Mouse (Mus musculus) neural tube, embryonic 11.5 days (tissue): ENCODE results near the gene Dglucy. TPM values are rescaled to one million over a fixed set of nuclear protein-coding genes. Genes with fewer than 3 reads are reported as not detected.

Source experiments
- ATAC-seq: fragments of 200-750 bp; cut with Nextera tagmentation; 2 replicates; pipeline ENCODE4 v1.8.0; 2017; ENCODE audit warnings: moderate number of reproducible peaks, mild to moderate bottlenecking, moderate TSS enrichment, moderate library complexity; ENCODE audit not compliant: insufficient read depth, low FRiP score, low TSS enrichment
- DNase-seq: peaks from one replicate; pipeline ENCODE4 v3.0.0-alpha.2; 2015; ENCODE audit warnings: low spot score
- H3K27ac ChIP-seq: fragments of 300-500 bp; sonication (generic); 2 replicates; pipeline ENCODE4 v1.5.1; 2014; ENCODE audit warnings: low read depth, mild to moderate bottlenecking, low read length
- H3K27me3 ChIP-seq: fragments of 300-500 bp; sonication (generic); 2 replicates; pipeline ENCODE4 v1.6.1; 2014; ENCODE audit warnings: mild to moderate bottlenecking, low read length, mixed read lengths; ENCODE audit not compliant: control insufficient read depth, insufficient read depth
- H3K36me3 ChIP-seq: fragments of 300-500 bp; sonication (generic); 2 replicates; pipeline ENCODE4 v1.6.1; 2014; ENCODE audit warnings: mild to moderate bottlenecking, low read length, moderate library complexity, mixed read lengths; ENCODE audit not compliant: control insufficient read depth, insufficient read depth
- H3K4me1 ChIP-seq: fragments of 300-500 bp; sonication (generic); 2 replicates; pipeline ENCODE4 v1.6.1; 2014; ENCODE audit warnings: low read length, mixed read lengths; ENCODE audit not compliant: control insufficient read depth, insufficient read depth
- H3K4me2 ChIP-seq: fragments of 300-500 bp; sonication (generic); 2 replicates; pipeline ENCODE4 v1.6.1; 2014; ENCODE audit warnings: low read depth, mild to moderate bottlenecking, moderate library complexity
- H3K4me3 ChIP-seq: fragments of 300-500 bp; sonication (generic); 2 replicates; pipeline ENCODE4 v1.5.1; 2014; ENCODE audit warnings: low read depth, low read length
- H3K9ac ChIP-seq: fragments of 300-500 bp; sonication (generic); 2 replicates; pipeline ENCODE4 v1.6.1; 2014; ENCODE audit warnings: mild to moderate bottlenecking, low read length
- H3K9me3 ChIP-seq: fragments of 300-500 bp; sonication (generic); 2 replicates; pipeline ENCODE4 v1.6.1; 2016; ENCODE audit warnings: low read length; ENCODE audit not compliant: control insufficient read depth
- WGBS: fragments of 180-500 bp; shearing (Covaris S2); extraction: QIAGEN DNeasy Blood & Tissue Kit; methylation state at CpG from one replicate; pipeline ENCODE4 v1.1.7; 2014; 5-methylcytosine and 5-hydroxymethylcytosine counted together
- polyA plus RNA-seq: library from polyadenylated mRNA; unstranded; fragments of >200 nt; fragmentation: Nextera tagmentation; extraction: Ambion mirVana; gene quantifications from 2 replicates; pipeline ENCODE4 v1.2.1, GENCODE M21; 2014

Dglucy gene
- polyA plus RNA-seq, 1 experiment from 2014 or later = 0.73 TPM

- WGBS = 4% methylated on average over 39 of the region's 39 CpGs
- peaks cover 2% of the 10 kb centered on the region; the same call in 1 of the 2 replicates for H3K27me3 ChIP-seq
- no peaks in the 10 kb centered on the region for H3K9me3 ChIP-seq
- DNase-seq (peak; percentile 51), ATAC-seq (peak; percentile 60; the same call in 1 of the 2 replicates)
- H3K9ac ChIP-seq = peak within 1 kb of the TSS; percentile 52
- no peaks in the 10 kb centered on the region for H3K36me3 ChIP-seq
- H3K4me3 ChIP-seq = peak within 1 kb of the TSS; percentile 34
- H3K4me2 ChIP-seq = peak within 1 kb of the TSS; percentile 87
- peaks cover 4% of the 10 kb centered on the region; the same call in 1 of the 2 replicates for H3K4me1 ChIP-seq
- H3K27ac ChIP-seq = no peak within 1 kb of the TSS
These were observed 128.9 kb downstream of the Dglucy start, which contains the start of gene Gpr68 for GRCm38 (mm10) chr12:100907598-100908297. Gpr68 (minus strand) TSS chr12:100908198.

- 0 out of 2 replicates have a peak, but pooled peaks have one; percentile 28 for ATAC-seq
- peak overlapping the region; percentile 52 for H3K9ac ChIP-seq
- no peak overlapping the region for H3K27ac ChIP-seq
- peak overlapping the region; percentile 87 for H3K4me2 ChIP-seq
- H3K4me3 ChIP-seq = peak overlapping the region; percentile 34
- H3K9me3 ChIP-seq = no peaks in the 10 kb centered on the region
- H3K36me3 ChIP-seq = peaks cover 2% of the 10 kb centered on the region; the same call in 1 of the 2 replicates
- peaks cover 4% of the 10 kb centered on the region; the same call in 1 of the 2 replicates for H3K4me1 ChIP-seq
- H3K27me3 ChIP-seq = peaks cover 2% of the 10 kb centered on the region; the same call in 1 of the 2 replicates
- DNase-seq = no peak
- WGBS = 17% methylated on average over 10 of the region's 10 CpGs
These were observed 129.6 kb downstream of the Dglucy start for GRCm38 (mm10) chr12:100908298-100909034.

- Histone ChIP-seq H3K4me2 (no peak overlapping the region), H3K9me3 (no peaks in the 10 kb centered on the region), H3K4me3 (no peak overlapping the region), H3K27me3 (peaks cover 2% of the 10 kb centered on the region; the same call in 1 of the 2 replicates), H3K9ac (no peak overlapping the region), H3K36me3 (peaks cover 4% of the 10 kb centered on the region; the same call in 1 of the 2 replicates), H3K27ac (no peak overlapping the region), H3K4me1 (peaks cover 4% of the 10 kb centered on the region; the same call in 1 of the 2 replicates)
- ATAC-seq (no peak), DNase-seq (no peak)
- 64% methylated on average over 6 of the region's 6 CpGs for WGBS
These were observed 130.9 kb downstream of the Dglucy start for GRCm38 (mm10) chr12:100909765-100910164.

- no peak for DNase-seq
- no peaks in the 10 kb centered on the region for H3K9me3 ChIP-seq
- H3K36me3 ChIP-seq = peaks cover 4% of the 10 kb centered on the region; the same call in 1 of the 2 replicates
- 83% methylated on average over 12 of the region's 12 CpGs for WGBS
- no peak overlapping the region for H3K9ac ChIP-seq
- no peak overlapping the region for H3K27ac ChIP-seq
- no peak for ATAC-seq
- H3K4me1 ChIP-seq = peaks cover 4% of the 10 kb centered on the region; the same call in 1 of the 2 replicates
- H3K4me2 ChIP-seq = no peak overlapping the region
- peaks cover 2% of the 10 kb centered on the region; the same call in 1 of the 2 replicates for H3K27me3 ChIP-seq
- H3K4me3 ChIP-seq = no peak overlapping the region
These were observed 131.9 kb downstream of the Dglucy start for GRCm38 (mm10) chr12:100910731-100911130.

GRCm38 (mm10) chr12:100924646-100925339 lies 145.9 kb downstream of the Dglucy start:
- no peak overlapping the region for H3K4me3 ChIP-seq
- no peaks in the 10 kb centered on the region for H3K9me3 ChIP-seq
- H3K27ac ChIP-seq = no peak overlapping the region
- H3K9ac ChIP-seq = no peak overlapping the region
- no peaks in the 10 kb centered on the region for H3K4me1 ChIP-seq
- no peak overlapping the region for H3K4me2 ChIP-seq
- no peak for DNase-seq
- no peak for ATAC-seq
- peaks cover 5% of the 10 kb centered on the region for H3K36me3 ChIP-seq
- 86% methylated on average over 15 of the region's 15 CpGs for WGBS
- no peaks in the 10 kb centered on the region for H3K27me3 ChIP-seq

GRCm38 (mm10) chr12:100925644-100926619 lies 147.1 kb downstream of the Dglucy start:
- peak; percentile 42 for DNase-seq

GRCm38 (mm10) chr12:100928286-100928685 lies 149.4 kb downstream of the Dglucy start:
- WGBS = 89% methylated on average over 9 of the region's 9 CpGs

More at GRCm38 (mm10) chr12:100925644-100926619, 147.1 kb downstream of the Dglucy start:
- 73% methylated on average over 14 of the region's 14 CpGs for WGBS
- Histone ChIP-seq H3K36me3 (peaks cover 5% of the 10 kb centered on the region), H3K27me3 (no peaks in the 10 kb centered on the region), H3K4me3 (no peak overlapping the region), H3K27ac (no peak overlapping the region), H3K9ac (no peak overlapping the region), H3K4me1 (no peaks in the 10 kb centered on the region), H3K4me2 (no peak overlapping the region), H3K9me3 (no peaks in the 10 kb centered on the region)
- ATAC-seq = peak; percentile 48; the same call in 1 of the 2 replicates

More at GRCm38 (mm10) chr12:100928286-100928685, 149.4 kb downstream of the Dglucy start:
- ATAC-seq (no peak), DNase-seq (no peak)
- H3K9me3 ChIP-seq = no peaks in the 10 kb centered on the region
- H3K36me3 ChIP-seq = peaks cover 2% of the 10 kb centered on the region
- H3K27ac ChIP-seq = no peak overlapping the region
- H3K4me2 ChIP-seq = no peak overlapping the region
- H3K4me1 ChIP-seq = no peaks in the 10 kb centered on the region
- H3K4me3 ChIP-seq = no peak overlapping the region
- no peaks in the 10 kb centered on the region for H3K27me3 ChIP-seq
- no peak overlapping the region for H3K9ac ChIP-seq
